Mouse (Mus musculus): ENCODE results near the gene Rassf3. TPM values are rescaled to one million over a fixed set of nuclear protein-coding genes. Genes with fewer than 3 reads are reported as not detected.

The Rassf3 gene
- polyA plus RNA-seq, 1 experiment = 2.0 TPM

DNA sequence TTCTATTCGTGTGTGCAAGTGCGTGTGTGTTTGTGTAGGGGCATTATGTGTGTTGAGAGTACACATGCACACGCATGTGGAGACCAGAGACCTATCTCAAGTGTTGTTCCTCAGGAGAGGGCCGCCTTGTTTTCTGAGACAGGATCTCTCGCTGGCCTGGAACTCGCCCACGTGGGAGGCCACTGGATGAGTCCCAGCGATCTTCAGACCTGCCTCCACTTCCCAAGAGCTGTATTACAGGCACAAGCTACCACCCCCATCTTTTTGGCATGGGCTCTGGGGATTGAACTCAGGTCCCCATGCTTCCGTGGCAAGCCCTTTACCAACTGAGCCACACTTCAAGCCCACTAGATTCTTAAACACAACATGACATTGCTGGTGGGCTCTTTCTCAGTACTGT lies 17.7 kb downstream of the Rassf3 start:
- H3K36me3 ChIP-seq (ENCODE audit: control insufficient read depth, insufficient read depth, low read length) = no peaks in the 10 kb centered on the region
- H3K27me3 ChIP-seq (ENCODE audit: control insufficient read depth, insufficient read depth, low read length) = no peaks in the 10 kb centered on the region
- no peak overlapping the region for H3K4me3 ChIP-seq (ENCODE audit: control insufficient read depth, low read depth, low read length)
- peaks cover 3% of the 10 kb centered on the region for H3K4me1 ChIP-seq (ENCODE audit: control insufficient read depth, insufficient read depth, low read length)
- no peak overlapping the region for H3K27ac ChIP-seq (ENCODE audit: control insufficient read depth, insufficient read depth, low read depth, low read length)
- TF ChIP-seq POLR2A (IDR thresholded peaks at IDR 0.05; ENCODE audit: control insufficient read depth, low read depth, low read length) (no peak), CTCF (IDR thresholded peaks at IDR 0.05; ENCODE audit: control insufficient read depth, insufficient read depth, insufficient replicate concordance, low read depth, low read length) (no peak)

DNA sequence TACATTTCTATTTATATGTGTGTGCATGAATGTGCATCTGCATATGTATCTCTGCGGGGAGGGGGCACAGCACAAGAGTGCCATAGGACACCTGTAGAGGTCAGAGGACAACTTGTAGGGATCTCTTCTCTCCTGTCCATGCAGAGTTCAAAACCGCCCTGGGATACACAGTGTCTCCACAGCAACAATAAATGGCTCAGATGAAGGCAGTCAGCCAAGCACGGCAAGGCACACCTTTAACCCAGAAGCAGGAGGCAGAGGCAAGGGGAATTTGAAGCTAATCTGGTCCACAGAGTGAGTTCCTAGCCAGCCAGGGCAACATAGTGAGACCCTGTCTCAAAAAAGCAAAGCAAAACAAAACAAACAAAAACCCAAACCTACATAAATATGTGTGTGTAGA lies 18.8 kb downstream of the Rassf3 start:
- TF ChIP-seq CTCF (IDR thresholded peaks at IDR 0.05; ENCODE audit: control insufficient read depth, insufficient read depth, insufficient replicate concordance, low read depth, low read length) (no peak), POLR2A (IDR thresholded peaks at IDR 0.05; ENCODE audit: control insufficient read depth, low read depth, low read length) (no peak)
- H3K4me3 ChIP-seq (ENCODE audit: control insufficient read depth, low read depth, low read length) = no peak overlapping the region
- H3K4me1 ChIP-seq (ENCODE audit: control insufficient read depth, insufficient read depth, low read length) = peaks cover 3% of the 10 kb centered on the region
- no peaks in the 10 kb centered on the region for H3K36me3 ChIP-seq (ENCODE audit: control insufficient read depth, insufficient read depth, low read length)
- H3K27me3 ChIP-seq (ENCODE audit: control insufficient read depth, insufficient read depth, low read length) = no peaks in the 10 kb centered on the region
- no peak overlapping the region for H3K27ac ChIP-seq (ENCODE audit: control insufficient read depth, insufficient read depth, low read depth, low read length)

GRCm38 (mm10) chr10:121455517-121455916 lies 20.6 kb downstream of the Rassf3 start:
- H3K4me3 ChIP-seq (ENCODE audit: control insufficient read depth, low read depth, low read length) = no peak overlapping the region
- H3K27me3 ChIP-seq (ENCODE audit: control insufficient read depth, insufficient read depth, low read length) = no peaks in the 10 kb centered on the region
- no peaks in the 10 kb centered on the region for H3K36me3 ChIP-seq (ENCODE audit: control insufficient read depth, insufficient read depth, low read length)
- TF ChIP-seq CTCF (IDR thresholded peaks at IDR 0.05; ENCODE audit: control insufficient read depth, insufficient read depth, insufficient replicate concordance, low read depth, low read length) (no peak), POLR2A (IDR thresholded peaks at IDR 0.05; ENCODE audit: control insufficient read depth, low read depth, low read length) (no peak)
- no peak overlapping the region for H3K27ac ChIP-seq (ENCODE audit: control insufficient read depth, insufficient read depth, low read depth, low read length)
- H3K4me1 ChIP-seq (ENCODE audit: control insufficient read depth, insufficient read depth, low read length) = no peaks in the 10 kb centered on the region; the same call in 1 of the 2 replicates

- Histone ChIP-seq H3K4me1 (ENCODE audit: control insufficient read depth, insufficient read depth, low read length) (no peaks in the 10 kb centered on the region; the same call in 1 of the 2 replicates), H3K36me3 (ENCODE audit: control insufficient read depth, insufficient read depth, low read length) (no peaks in the 10 kb centered on the region), H3K27ac (ENCODE audit: control insufficient read depth, insufficient read depth, low read depth, low read length) (no peak overlapping the region), H3K4me3 (ENCODE audit: control insufficient read depth, low read depth, low read length) (no peak overlapping the region), H3K27me3 (ENCODE audit: control insufficient read depth, insufficient read depth, low read length) (no peaks in the 10 kb centered on the region)
- TF ChIP-seq CTCF (IDR thresholded peaks at IDR 0.05; ENCODE audit: control insufficient read depth, insufficient read depth, insufficient replicate concordance, low read depth, low read length) (no peak), POLR2A (IDR thresholded peaks at IDR 0.05; ENCODE audit: control insufficient read depth, low read depth, low read length) (no peak)
Observed at GRCm38 (mm10) chr10:121454708-121455475, 21.3 kb downstream of the Rassf3 start.

GRCm38 (mm10) chr10:121454033-121454432 lies 22.1 kb downstream of the Rassf3 start:
- no peaks in the 10 kb centered on the region for H3K4me1 ChIP-seq (ENCODE audit: control insufficient read depth, insufficient read depth, low read length)
- H3K36me3 ChIP-seq (ENCODE audit: control insufficient read depth, insufficient read depth, low read length) = no peaks in the 10 kb centered on the region
- no peak overlapping the region for H3K27ac ChIP-seq (ENCODE audit: control insufficient read depth, insufficient read depth, low read depth, low read length)
- no peak overlapping the region for H3K4me3 ChIP-seq (ENCODE audit: control insufficient read depth, low read depth, low read length)
- no peak for TF ChIP-seq CTCF (IDR thresholded peaks at IDR 0.05; ENCODE audit: control insufficient read depth, insufficient read depth, insufficient replicate concordance, low read depth, low read length)
- H3K27me3 ChIP-seq (ENCODE audit: control insufficient read depth, insufficient read depth, low read length) = no peaks in the 10 kb centered on the region

GRCm38 (mm10) chr10:121445808-121446207 lies 30.3 kb downstream of the Rassf3 start:
- TF ChIP-seq CTCF (IDR thresholded peaks at IDR 0.05; ENCODE audit: control insufficient read depth, insufficient read depth, insufficient replicate concordance, low read depth, low read length) = no peak
- no peak for TF ChIP-seq POLR2A (IDR thresholded peaks at IDR 0.05; ENCODE audit: control insufficient read depth, low read depth, low read length)

GRCm38 (mm10) chr10:121444198-121444597 lies 31.9 kb downstream of the Rassf3 start:
- H3K4me3 ChIP-seq (ENCODE audit: control insufficient read depth, low read depth, low read length) = no peak overlapping the region
- no peaks in the 10 kb centered on the region for H3K27me3 ChIP-seq (ENCODE audit: control insufficient read depth, insufficient read depth, low read length)
- TF ChIP-seq CTCF (IDR thresholded peaks at IDR 0.05; ENCODE audit: control insufficient read depth, insufficient read depth, insufficient replicate concordance, low read depth, low read length) = no peak
- TF ChIP-seq POLR2A (IDR thresholded peaks at IDR 0.05; ENCODE audit: control insufficient read depth, low read depth, low read length) = no peak
- H3K27ac ChIP-seq (ENCODE audit: control insufficient read depth, insufficient read depth, low read depth, low read length) = no peak overlapping the region
- H3K36me3 ChIP-seq (ENCODE audit: control insufficient read depth, insufficient read depth, low read length) = no peaks in the 10 kb centered on the region
- H3K4me1 ChIP-seq (ENCODE audit: control insufficient read depth, insufficient read depth, low read length) = no peaks in the 10 kb centered on the region; the same call in 1 of the 2 replicates

More at GRCm38 (mm10) chr10:121445808-121446207, 30.3 kb downstream of the Rassf3 start:
- Histone ChIP-seq H3K4me3 (ENCODE audit: control insufficient read depth, low read depth, low read length) (no peak overlapping the region), H3K4me1 (ENCODE audit: control insufficient read depth, insufficient read depth, low read length) (no peaks in the 10 kb centered on the region), H3K36me3 (ENCODE audit: control insufficient read depth, insufficient read depth, low read length) (no peaks in the 10 kb centered on the region), H3K27ac (ENCODE audit: control insufficient read depth, insufficient read depth, low read depth, low read length) (no peak overlapping the region), H3K27me3 (ENCODE audit: control insufficient read depth, insufficient read depth, low read length) (no peaks in the 10 kb centered on the region)
